Mouse (Mus musculus) embryonic facial prominence, embryonic 12.5 days (tissue): ENCODE data around the gene Pla2g12b. TPM values are rescaled to one million over a fixed set of nuclear protein-coding genes. Genes with fewer than 3 reads are reported as not detected.
"Not testable (repeated sequence)": the region's sequence is repeated elsewhere in the genome, so short reads cannot be mapped to it uniquely, and the experiment has no call there.

Experiments
- ATAC-seq: fragments of 200-750 bp; cut with Nextera tagmentation; 2 replicates; pipeline ENCODE4 v1.8.0; 2017; ENCODE audit not compliant: insufficient number of reproducible peaks, insufficient read depth, low FRiP score, low TSS enrichment
- H3K27ac ChIP-seq: fragments of 300-500 bp; sonication (generic); 2 replicates; pipeline ENCODE4 v1.5.1; 2016; ENCODE audit warnings: mild to moderate bottlenecking
- H3K27me3 ChIP-seq: fragments of 300-500 bp; sonication (generic); 2 replicates; pipeline ENCODE4 v1.6.1; 2016; ENCODE audit warnings: mild to moderate bottlenecking, moderate library complexity
- H3K36me3 ChIP-seq: fragments of 300-500 bp; sonication (generic); 2 replicates; pipeline ENCODE4 v1.6.1; 2016; ENCODE audit warnings: mild to moderate bottlenecking
- H3K4me1 ChIP-seq: fragments of 300-500 bp; sonication (generic); 2 replicates; pipeline ENCODE4 v1.6.1; 2016
- H3K4me2 ChIP-seq: fragments of 300-500 bp; sonication (generic); replicated peaks from 2 replicates; pipeline ENCODE4 v1.6.1; 2016; ENCODE audit warnings: mild to moderate bottlenecking, moderate library complexity
- H3K4me3 ChIP-seq: fragments of 300-500 bp; sonication (generic); 2 replicates; pipeline ENCODE4 v1.5.1; 2016; ENCODE audit warnings: mild to moderate bottlenecking
- H3K9ac ChIP-seq: fragments of 300-500 bp; sonication (generic); 2 replicates; pipeline ENCODE4 v1.6.1; 2016; ENCODE audit warnings: mild to moderate bottlenecking, moderate library complexity
- H3K9me3 ChIP-seq: fragments of 300-500 bp; sonication (generic); 2 replicates; pipeline ENCODE4 v1.6.1; 2016; ENCODE audit warnings: mild to moderate bottlenecking, moderate library complexity
- WGBS: fragments of 180-500 bp; shearing (Covaris S2); methylation state at CpG from one replicate; pipeline ENCODE4 v1.1.7; 2016; 5-methylcytosine and 5-hydroxymethylcytosine counted together
- polyA plus RNA-seq: library from polyadenylated mRNA; unstranded; fragments of >200 nt; fragmentation: Nextera tagmentation; extraction: Ambion mirVana; gene quantifications from 2 replicates; pipeline ENCODE4 v1.2.1, GENCODE M21; 2016

The Pla2g12b gene
- polyA plus RNA-seq, 1 experiment from 2014 or later = not detected

DNA sequence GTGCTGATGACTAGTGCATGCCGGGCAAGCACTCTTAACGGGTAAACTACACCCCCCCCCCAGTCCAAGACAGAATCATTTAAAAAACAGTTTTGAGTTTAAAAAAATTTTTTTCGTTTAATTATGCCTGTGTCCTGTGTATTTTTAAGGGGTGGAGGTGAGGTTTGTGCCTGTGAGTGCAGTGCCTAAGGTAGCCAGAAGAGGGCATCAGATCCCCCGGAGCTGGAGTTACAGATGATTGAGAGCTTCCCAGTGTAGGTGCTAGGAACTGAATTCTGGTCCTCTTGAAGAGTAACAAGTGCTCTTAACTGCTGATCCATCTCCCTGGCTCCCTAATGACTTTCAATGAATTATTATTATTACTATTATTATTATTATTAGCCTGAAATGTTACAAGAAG, 24.7 kb upstream of the Pla2g12b start:
- Histone ChIP-seq H3K9me3 (0 out of 2 replicates have a peak, but pooled peaks cover 3% of the 10 kb centered on the region), H3K4me1 (no peaks in the 10 kb centered on the region), H3K27ac (no peak overlapping the region), H3K9ac (no peak overlapping the region), H3K36me3 (peaks cover 15% of the 10 kb centered on the region), H3K4me2 (no peak overlapping the region), H3K27me3 (no peaks in the 10 kb centered on the region), H3K4me3 (no peak overlapping the region)
- WGBS = 88% methylated on average over 4 of the region's 4 CpGs
- ATAC-seq = no peak

DNA sequence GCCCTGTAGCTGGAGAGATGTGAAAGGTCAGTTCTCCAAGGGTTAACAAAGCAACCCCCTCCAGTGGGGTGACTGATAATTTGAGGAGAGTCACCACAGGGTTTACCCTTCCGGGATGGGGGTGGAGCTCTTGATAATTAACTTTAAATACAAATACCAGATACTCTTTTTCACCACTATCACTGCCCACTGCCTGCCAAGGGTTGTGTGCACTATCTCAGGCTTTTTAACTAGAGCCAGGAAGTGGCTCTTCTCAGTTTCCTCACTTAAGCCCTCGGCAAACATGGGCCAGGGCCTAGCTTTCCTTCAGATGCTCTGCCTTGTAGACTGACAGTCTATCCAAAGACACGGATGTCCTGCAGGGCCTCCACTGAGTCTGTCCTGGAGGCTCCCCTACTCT, 23.5 kb upstream of the Pla2g12b start:
- H3K4me3 ChIP-seq = no peak overlapping the region
- H3K4me1 ChIP-seq = no peaks in the 10 kb centered on the region
- WGBS = 25% methylated on average over 3 of the region's 3 CpGs
- H3K9me3 ChIP-seq = 0 out of 2 replicates have a peak, but pooled peaks cover 3% of the 10 kb centered on the region
- no peak overlapping the region for H3K9ac ChIP-seq
- no peak overlapping the region for H3K4me2 ChIP-seq
- 0 out of 2 replicates have a peak, but pooled peaks cover 5% of the 10 kb centered on the region for H3K36me3 ChIP-seq
- ATAC-seq = no peak
- no peaks in the 10 kb centered on the region for H3K27me3 ChIP-seq
- H3K27ac ChIP-seq = no peak overlapping the region

DNA sequence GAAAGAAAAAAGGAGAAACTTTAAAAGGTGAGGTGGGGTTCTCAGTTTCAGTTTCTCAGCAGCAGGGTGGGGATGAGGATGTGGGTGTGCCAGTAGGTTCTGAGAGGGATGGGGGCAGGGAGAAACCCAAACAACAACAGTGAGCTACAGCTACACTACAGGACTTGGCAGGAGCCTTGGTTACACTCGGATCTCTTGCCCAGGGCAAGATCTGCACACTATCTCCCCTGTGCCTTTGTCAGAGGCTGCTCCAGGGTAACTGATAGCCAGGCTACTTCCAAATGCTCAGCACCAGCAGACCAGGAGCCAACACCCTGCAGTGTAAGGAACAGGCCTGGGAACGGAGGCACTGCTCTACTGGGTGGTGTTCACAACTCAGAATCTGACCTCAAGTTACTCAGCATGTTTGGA, 23.0 kb upstream of the Pla2g12b start:
- Histone ChIP-seq H3K27ac (no peak overlapping the region), H3K4me1 (no peaks in the 10 kb centered on the region), H3K27me3 (no peaks in the 10 kb centered on the region), H3K4me3 (no peak overlapping the region), H3K9ac (no peak overlapping the region), H3K36me3 (0 out of 2 replicates have a peak, but pooled peaks cover 5% of the 10 kb centered on the region), H3K4me2 (no peak overlapping the region), H3K9me3 (0 out of 2 replicates have a peak, but pooled peaks cover 3% of the 10 kb centered on the region)
- 53% methylated on average over 2 of the region's 2 CpGs for WGBS
- 0 out of 2 replicates have a peak, but pooled peaks have one; percentile 56 for ATAC-seq

DNA sequence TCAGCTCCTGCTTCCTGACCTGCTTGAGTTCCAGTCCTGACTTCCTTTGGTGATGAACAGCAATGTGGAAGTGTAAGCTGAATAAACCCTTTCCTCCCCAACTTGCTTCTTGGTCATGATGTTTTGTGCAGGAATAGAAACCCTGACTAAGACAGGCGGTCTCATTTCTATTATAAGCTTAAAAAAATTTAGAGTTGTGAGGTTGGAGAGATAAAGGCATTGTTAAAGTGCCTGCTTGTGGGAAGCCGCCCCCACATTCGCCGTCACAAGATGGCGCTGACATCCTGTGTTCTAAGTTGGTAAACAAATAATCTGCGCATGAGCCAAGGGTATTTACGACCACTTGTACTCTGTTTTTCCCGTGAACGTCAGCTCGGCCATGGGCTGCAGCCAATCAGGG, 21.9 kb upstream of the Pla2g12b start:
- not testable (repeated sequence) for ATAC-seq, H3K4me3 ChIP-seq, H3K27me3 ChIP-seq, H3K4me1 ChIP-seq, H3K9me3 ChIP-seq, H3K27ac ChIP-seq, H3K4me2 ChIP-seq, H3K9ac ChIP-seq, H3K36me3 ChIP-seq
- WGBS = 82% methylated on average over 7 of the region's 10 CpGs

DNA sequence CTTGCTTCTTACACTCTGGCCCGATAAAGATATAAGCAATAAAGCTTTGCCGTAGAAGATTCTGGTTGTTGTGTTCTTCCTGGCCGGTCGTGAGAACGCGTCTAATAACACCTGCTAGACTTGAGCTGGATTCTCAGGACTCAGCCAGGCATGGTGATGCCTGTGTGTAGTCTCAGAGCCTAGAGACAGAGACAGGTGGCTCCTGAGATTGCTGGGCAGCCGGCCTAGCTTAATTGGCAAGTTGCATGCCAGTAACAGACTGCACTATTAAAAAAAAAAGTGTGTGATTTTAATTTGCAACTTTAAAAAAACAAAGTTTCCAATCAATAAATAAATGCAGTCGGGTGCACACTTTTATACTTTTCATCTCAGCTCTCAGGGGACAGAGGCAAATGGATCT, 16.5 kb upstream of the Pla2g12b start:
- WGBS = 89% methylated on average over 8 of the region's 8 CpGs
- H3K4me3 ChIP-seq = no peak overlapping the region
- no peak overlapping the region for H3K9ac ChIP-seq
- H3K9me3 ChIP-seq = 0 out of 2 replicates have a peak, but pooled peaks cover 12% of the 10 kb centered on the region
- ATAC-seq = no peak
- no peaks in the 10 kb centered on the region for H3K4me1 ChIP-seq
- H3K4me2 ChIP-seq = no peak overlapping the region
- H3K27ac ChIP-seq = no peak overlapping the region
- no peaks in the 10 kb centered on the region for H3K36me3 ChIP-seq
- no peaks in the 10 kb centered on the region for H3K27me3 ChIP-seq

DNA sequence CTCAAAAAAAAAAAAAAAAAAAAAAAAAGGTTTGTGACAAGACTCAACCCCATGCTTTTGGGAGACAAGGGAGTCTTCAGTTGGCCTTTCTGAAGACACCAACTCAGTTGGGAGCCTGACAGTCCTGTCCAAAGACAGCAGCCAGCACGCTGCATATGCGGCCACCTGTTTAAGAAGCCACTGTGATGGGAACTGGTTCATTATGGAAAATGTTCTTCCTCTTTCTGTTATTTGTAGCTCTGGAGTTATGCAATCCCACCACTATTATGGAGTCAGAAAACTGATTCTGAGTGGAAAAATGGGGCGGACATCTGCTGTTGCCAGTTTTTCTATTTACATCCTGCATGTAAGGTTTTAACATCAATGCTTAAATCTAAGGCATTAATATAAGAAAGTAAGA, 13.8 kb upstream of the Pla2g12b start:
- Histone ChIP-seq H3K9me3 (0 out of 2 replicates have a peak, but pooled peaks cover 12% of the 10 kb centered on the region), H3K4me2 (no peak overlapping the region), H3K4me3 (no peak overlapping the region), H3K9ac (no peak overlapping the region), H3K27ac (no peak overlapping the region), H3K36me3 (no peaks in the 10 kb centered on the region), H3K4me1 (no peaks in the 10 kb centered on the region), H3K27me3 (no peaks in the 10 kb centered on the region)
- 95% methylated on average over 3 of the region's 3 CpGs for WGBS
- ATAC-seq = no peak

DNA sequence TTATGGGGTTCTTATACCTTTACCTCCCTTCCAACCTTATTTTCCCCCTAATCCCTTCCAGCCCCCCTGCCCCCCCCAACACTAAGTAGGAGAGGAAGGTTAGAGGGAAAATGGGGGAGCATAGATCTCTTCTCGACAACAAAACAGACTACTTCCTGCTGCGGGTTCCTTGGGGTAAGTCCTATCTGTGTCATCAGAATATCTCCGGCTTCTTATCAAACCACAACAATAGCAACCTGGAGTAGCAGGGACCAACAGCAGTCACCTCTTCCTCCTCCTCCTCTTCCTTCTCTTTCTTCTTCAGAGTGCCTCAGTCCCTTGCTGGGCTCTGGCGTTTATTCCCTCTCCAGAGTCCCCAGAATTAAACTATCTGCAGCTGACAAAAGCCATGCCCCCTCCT, 11.6 kb upstream of the Pla2g12b start:
- WGBS = 74% methylated on average over 4 of the region's 4 CpGs
- Histone ChIP-seq H3K27me3 (no peaks in the 10 kb centered on the region), H3K36me3 (no peaks in the 10 kb centered on the region), H3K4me2 (no peak overlapping the region), H3K4me3 (no peak overlapping the region), H3K4me1 (no peaks in the 10 kb centered on the region), H3K9me3 (0 out of 2 replicates have a peak, but pooled peaks cover 12% of the 10 kb centered on the region), H3K9ac (no peak overlapping the region), H3K27ac (no peak overlapping the region)
- ATAC-seq = no peak

DNA sequence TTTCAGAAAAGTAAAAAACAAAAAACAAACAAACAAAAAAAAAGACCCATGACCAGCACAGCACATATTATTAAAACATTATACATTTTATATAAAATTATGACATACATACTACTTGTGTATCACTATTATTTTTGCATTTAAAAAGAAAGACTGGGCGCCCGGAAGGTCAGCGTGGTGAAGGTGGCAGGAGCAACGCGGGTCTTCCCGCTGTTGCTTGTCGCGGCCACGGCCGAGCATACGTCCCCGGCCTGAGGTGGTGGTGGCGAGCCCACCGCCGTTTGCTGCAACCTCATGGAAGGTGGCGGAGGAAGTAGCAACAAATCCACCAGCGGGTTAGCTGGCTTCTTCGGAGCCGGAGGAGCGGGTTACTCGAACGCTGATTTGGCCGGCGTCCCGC, 8.0 kb upstream of the Pla2g12b start, which contains the start of gene Gm10273:
TSS of gene Gm10273 (plus strand) at position 172 of the 400 bp plus-strand sequence.
- not testable (repeated sequence) for ATAC-seq, H3K9ac ChIP-seq, H3K4me1 ChIP-seq, H3K27me3 ChIP-seq, H3K4me3 ChIP-seq, H3K9me3 ChIP-seq, H3K27ac ChIP-seq, H3K4me2 ChIP-seq, H3K36me3 ChIP-seq
- WGBS = 85% methylated on average over 12 of the region's 25 CpGs

DNA sequence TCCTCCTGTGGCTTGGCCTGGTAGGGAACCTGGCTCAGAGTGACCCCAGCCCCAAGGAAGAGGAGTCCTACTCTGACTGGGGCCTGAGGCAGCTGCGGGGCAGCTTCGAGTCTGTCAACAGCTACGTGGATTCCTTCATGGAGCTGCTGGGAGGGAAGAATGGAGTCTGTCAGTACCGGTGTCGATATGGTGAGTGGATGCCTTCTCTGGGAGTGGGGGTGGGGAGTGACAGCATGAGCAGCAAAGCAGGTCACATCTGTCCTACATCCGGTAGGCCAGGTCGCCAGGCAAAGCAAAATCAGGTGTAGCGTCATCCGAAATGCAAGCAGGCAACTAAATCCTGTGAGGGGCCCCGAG, 311 bp downstream of the Pla2g12b start:
- H3K9me3 ChIP-seq = no peaks in the 10 kb centered on the region
- WGBS = 61% methylated on average over 10 of the region's 10 CpGs
- no peak overlapping the region for H3K9ac ChIP-seq
- no peak overlapping the region for H3K4me3 ChIP-seq
- H3K4me2 ChIP-seq = no peak overlapping the region
- H3K4me1 ChIP-seq = 0 out of 2 replicates have a peak, but pooled peaks cover 9% of the 10 kb centered on the region
- no peak for ATAC-seq
- H3K27ac ChIP-seq = no peak overlapping the region
- H3K36me3 ChIP-seq = no peaks in the 10 kb centered on the region
- no peaks in the 10 kb centered on the region for H3K27me3 ChIP-seq

DNA sequence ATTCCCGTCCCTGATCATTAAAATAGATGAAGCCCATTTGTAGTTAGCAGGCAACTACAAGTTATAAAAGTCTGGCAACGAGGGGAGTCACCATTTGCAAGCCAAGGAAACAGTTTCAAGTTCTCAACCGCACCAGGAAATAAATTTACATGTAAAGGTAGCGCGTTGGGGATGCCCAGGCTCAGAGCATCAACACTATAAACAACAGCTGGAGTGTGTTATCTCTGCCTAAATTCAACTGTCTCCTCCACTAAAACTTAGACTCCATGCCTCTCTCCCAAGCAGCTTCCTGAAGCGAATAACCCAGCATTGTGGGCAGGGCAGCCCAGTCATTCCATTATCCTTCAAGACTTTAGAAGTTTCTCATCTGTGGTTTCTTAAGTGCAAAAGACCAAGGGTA, 5.0 kb downstream of the Pla2g12b start:
- H3K4me2 ChIP-seq = no peak overlapping the region
- no peak overlapping the region for H3K27ac ChIP-seq
- H3K9me3 ChIP-seq = no peaks in the 10 kb centered on the region
- no peaks in the 10 kb centered on the region for H3K27me3 ChIP-seq
- no peaks in the 10 kb centered on the region for H3K36me3 ChIP-seq
- 0 out of 2 replicates have a peak, but pooled peaks cover 9% of the 10 kb centered on the region for H3K4me1 ChIP-seq
- 62% methylated on average over 6 of the region's 6 CpGs for WGBS
- no peak overlapping the region for H3K9ac ChIP-seq
- no peak for ATAC-seq
- no peak overlapping the region for H3K4me3 ChIP-seq

DNA sequence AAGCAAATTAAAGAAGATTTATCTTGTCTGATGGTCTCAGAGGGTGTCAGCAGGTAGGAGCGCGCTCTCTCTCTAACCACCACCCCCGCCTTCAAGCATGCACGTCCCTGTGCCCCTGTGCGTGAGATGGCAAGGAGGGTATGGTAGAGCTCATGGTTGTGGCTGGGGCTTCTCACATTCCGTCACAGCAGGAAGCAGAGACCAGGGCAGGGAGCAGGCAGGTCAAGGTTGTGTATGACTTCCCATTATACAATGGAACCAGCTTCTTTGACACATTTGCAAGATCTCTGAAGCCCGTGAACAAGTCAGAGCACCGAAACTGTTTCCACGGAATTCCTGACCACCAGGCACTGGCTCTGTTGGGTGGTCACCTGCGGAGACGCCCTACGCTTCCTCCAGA, 6.8 kb downstream of the Pla2g12b start:
- no peak overlapping the region for H3K27ac ChIP-seq
- H3K4me3 ChIP-seq = no peak overlapping the region
- H3K4me1 ChIP-seq = 0 out of 2 replicates have a peak, but pooled peaks cover 4% of the 10 kb centered on the region
- no peaks in the 10 kb centered on the region for H3K36me3 ChIP-seq
- no peaks in the 10 kb centered on the region for H3K9me3 ChIP-seq
- H3K27me3 ChIP-seq = no peaks in the 10 kb centered on the region
- H3K4me2 ChIP-seq = no peak overlapping the region
- ATAC-seq = no peak
- no peak overlapping the region for H3K9ac ChIP-seq
- WGBS = 75% methylated on average over 12 of the region's 12 CpGs

DNA sequence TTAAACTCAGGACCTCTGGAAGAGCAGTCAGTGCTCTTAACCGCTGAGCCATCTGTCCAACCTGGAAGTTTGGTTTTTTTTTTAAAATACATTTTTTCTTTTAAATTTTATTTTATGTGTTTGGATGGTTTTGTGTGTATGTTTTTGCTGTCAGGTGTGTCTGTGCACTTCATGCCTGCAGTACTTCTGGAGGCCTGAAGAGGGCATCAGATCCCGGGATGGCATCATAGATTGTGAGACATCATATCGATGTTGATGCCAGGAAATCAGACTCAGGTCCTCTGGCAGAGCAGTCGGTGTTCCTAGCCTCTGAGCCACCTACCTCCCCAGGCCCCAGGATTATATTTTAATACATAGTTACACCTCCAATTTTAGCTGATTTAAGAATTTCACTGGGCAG, 10.3 kb downstream of the Pla2g12b start:
- H3K9me3 ChIP-seq = no peaks in the 10 kb centered on the region

DNA sequence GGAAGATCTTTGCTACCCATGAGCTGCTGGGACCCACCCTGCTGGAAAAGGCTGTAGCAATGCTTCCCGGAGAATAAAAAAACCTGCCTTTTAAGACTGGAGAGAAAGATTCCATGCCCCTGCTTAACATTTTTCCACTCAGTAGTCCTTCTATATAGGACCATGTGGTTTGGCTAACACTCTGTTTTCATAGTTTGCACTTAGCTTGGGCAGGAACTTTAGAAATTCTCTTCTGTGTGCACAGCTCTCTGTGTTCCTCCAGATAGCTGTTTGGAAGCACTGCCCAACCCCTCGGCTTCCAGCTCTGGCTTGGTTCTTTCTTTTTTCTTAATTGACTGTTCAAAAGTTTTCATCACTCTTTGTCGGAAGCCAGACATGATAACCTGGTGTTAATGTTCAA, 13.2 kb downstream of the Pla2g12b start:
- Histone ChIP-seq H3K9me3 (no peaks in the 10 kb centered on the region), H3K4me1 (no peaks in the 10 kb centered on the region), H3K4me3 (no peak overlapping the region), H3K27ac (no peak overlapping the region), H3K9ac (no peak overlapping the region), H3K36me3 (no peaks in the 10 kb centered on the region), H3K27me3 (no peaks in the 10 kb centered on the region), H3K4me2 (no peak overlapping the region)
- WGBS = 86% methylated on average over 3 of the region's 3 CpGs
- ATAC-seq = no peak

More for the DNA sequence above, 10.3 kb downstream of the Pla2g12b start:
- Histone ChIP-seq H3K4me1 (0 out of 2 replicates have a peak, but pooled peaks cover 2% of the 10 kb centered on the region), H3K4me2 (no peak overlapping the region), H3K36me3 (no peaks in the 10 kb centered on the region), H3K9ac (no peak overlapping the region), H3K27ac (no peak overlapping the region), H3K27me3 (no peaks in the 10 kb centered on the region), H3K4me3 (no peak overlapping the region)
- ATAC-seq = no peak
- WGBS = 94% methylated on average over 4 of the region's 4 CpGs
